Mouse (Mus musculus): ENCODE results near the gene Rbfox2. TPM values are rescaled to one million over a fixed set of nuclear protein-coding genes. Genes with fewer than 3 reads are reported as not detected.

The Rbfox2 gene
- total and polyA plus RNA-seq, 2 experiments from 2014 or later = 135 to 470 TPM

DNA sequence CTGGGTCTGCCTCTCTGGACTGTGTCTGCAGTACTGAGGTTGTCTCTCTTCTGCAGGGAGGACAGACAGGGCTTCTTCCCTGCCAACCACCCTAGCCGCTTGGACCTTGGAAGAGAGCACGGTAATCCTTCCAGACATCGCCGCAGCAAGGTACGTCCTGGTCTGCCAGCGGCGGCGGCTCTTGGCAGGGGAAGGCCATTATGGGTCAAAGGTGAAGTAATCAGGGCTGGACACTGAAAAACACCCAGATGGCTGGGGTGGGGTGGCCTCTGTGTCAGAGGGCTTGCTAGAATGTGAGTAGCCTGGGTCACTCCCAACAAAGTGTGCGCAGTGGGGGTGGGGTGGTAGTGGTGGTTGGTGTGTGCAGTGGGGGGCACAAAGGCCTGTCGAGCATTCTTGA lies 261.2 kb downstream of the Rbfox2 start:
- no peak overlapping the region for H3K4me3 ChIP-seq (ENCODE audit: low read depth, low read length)
- no peak for DNase-seq
- H3K27ac ChIP-seq (ENCODE audit: low read depth, low read length) = no peak overlapping the region
- TF ChIP-seq CTCF (IDR thresholded peaks at IDR 0.05; ENCODE audit: low read depth) = no peak
- no peaks in the 10 kb centered on the region for H3K27me3 ChIP-seq (ENCODE audit: insufficient read depth, low read length)
- no peak for ATAC-seq
- WGBS = 87% methylated on average over 10 of the region's 10 CpGs
- H3K36me3 ChIP-seq (ENCODE audit: insufficient read depth) = no peaks in the 10 kb centered on the region
- no peak overlapping the region for H3K4me2 ChIP-seq (ENCODE audit: low read depth)
- no peak overlapping the region for H3K9ac ChIP-seq
- H3K9me3 ChIP-seq (ENCODE audit: low read length) = no peaks in the 10 kb centered on the region
- H3K4me1 ChIP-seq (ENCODE audit: insufficient read depth) = no peaks in the 10 kb centered on the region

DNA sequence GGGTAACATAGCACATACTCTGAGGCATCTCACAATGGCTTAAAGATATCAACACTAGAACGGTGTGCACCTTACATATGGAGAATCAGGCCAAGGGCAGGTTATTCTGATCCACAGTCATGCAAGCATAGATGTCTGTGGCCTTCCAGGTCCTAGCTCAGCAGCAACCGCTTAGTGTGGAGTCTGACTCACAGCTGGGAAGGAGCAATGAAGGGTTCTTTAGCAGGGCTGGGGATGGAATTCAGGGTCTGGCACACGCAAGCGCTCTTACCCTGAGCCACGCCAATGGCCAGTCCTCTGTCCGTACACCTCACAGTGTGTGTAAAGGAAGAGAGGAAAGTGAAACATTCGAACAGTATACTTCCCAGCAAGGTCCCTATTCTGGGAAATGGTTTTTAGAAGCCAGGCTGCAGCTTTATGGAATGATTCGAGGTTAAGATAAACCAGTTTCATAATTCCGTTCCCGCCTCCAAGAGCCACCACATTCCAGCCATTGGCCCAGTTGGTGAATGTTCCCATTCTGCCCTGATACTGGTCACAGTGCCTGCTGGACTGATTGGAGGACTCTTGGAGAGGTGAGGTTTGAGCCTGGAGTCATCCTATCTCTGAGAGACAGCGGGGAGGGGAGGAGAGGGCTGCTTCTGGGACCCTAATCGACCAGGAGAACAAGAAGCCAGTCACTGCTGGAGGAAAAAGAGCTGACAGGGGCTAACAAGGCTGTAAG lies 262.0 kb downstream of the Rbfox2 start, which contains the start of gene Apol6:
Gene Apol6 (plus strand): TSS at position 133 of the 724 bp plus-strand sequence.
- no peaks in the 10 kb centered on the region for H3K4me1 ChIP-seq (ENCODE audit: insufficient read depth)
- 87% methylated on average over 12 of the region's 12 CpGs for WGBS
- no peaks in the 10 kb centered on the region for H3K9me3 ChIP-seq (ENCODE audit: low read length)
- ATAC-seq = no peak
- no peak within 1 kb of the TSS for H3K9ac ChIP-seq
- H3K36me3 ChIP-seq (ENCODE audit: insufficient read depth) = no peaks in the 10 kb centered on the region
- no peak within 1 kb of the TSS for H3K4me3 ChIP-seq (ENCODE audit: low read depth, low read length)
- H3K27ac ChIP-seq (ENCODE audit: low read depth, low read length) = no peak within 1 kb of the TSS
- DNase-seq = no peak
- no peaks in the 10 kb centered on the region for H3K27me3 ChIP-seq (ENCODE audit: insufficient read depth, low read length)
- TF ChIP-seq CTCF (IDR thresholded peaks at IDR 0.05; ENCODE audit: low read depth) = no peak
- no peak within 1 kb of the TSS for H3K4me2 ChIP-seq (ENCODE audit: low read depth)

DNA sequence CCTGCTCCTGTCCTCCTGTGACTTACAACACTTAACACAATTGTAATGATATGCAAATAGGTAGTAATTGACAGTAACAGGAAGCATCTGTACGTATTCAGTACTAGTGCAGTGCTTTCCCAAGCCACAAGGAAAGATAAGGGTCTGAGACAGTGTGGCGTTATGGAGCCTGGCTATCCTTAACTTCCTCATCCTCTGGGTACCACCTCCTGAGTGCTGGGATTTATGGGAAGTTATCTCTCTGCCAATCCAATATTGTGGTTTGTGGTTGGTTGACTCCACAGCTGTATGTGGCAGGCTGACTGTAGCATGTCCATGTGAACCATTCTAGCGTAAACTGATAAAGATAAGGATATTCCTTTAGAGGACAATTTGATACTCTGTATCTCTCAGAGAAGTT lies 266.0 kb downstream of the Rbfox2 start:
- Histone ChIP-seq H3K27me3 (ENCODE audit: insufficient read depth, low read length) (no peaks in the 10 kb centered on the region), H3K27ac (ENCODE audit: low read depth, low read length) (no peak overlapping the region), H3K9ac (no peak overlapping the region), H3K4me2 (ENCODE audit: low read depth) (no peak overlapping the region), H3K36me3 (ENCODE audit: insufficient read depth) (no peaks in the 10 kb centered on the region), H3K9me3 (ENCODE audit: low read length) (no peaks in the 10 kb centered on the region), H3K4me1 (ENCODE audit: insufficient read depth) (no peaks in the 10 kb centered on the region), H3K4me3 (ENCODE audit: low read depth, low read length) (no peak overlapping the region)
- ATAC-seq (no peak), DNase-seq (no peak)
- WGBS = 71% methylated on average over 3 of the region's 3 CpGs
- TF ChIP-seq CTCF (IDR thresholded peaks at IDR 0.05; ENCODE audit: low read depth) = no peak

DNA sequence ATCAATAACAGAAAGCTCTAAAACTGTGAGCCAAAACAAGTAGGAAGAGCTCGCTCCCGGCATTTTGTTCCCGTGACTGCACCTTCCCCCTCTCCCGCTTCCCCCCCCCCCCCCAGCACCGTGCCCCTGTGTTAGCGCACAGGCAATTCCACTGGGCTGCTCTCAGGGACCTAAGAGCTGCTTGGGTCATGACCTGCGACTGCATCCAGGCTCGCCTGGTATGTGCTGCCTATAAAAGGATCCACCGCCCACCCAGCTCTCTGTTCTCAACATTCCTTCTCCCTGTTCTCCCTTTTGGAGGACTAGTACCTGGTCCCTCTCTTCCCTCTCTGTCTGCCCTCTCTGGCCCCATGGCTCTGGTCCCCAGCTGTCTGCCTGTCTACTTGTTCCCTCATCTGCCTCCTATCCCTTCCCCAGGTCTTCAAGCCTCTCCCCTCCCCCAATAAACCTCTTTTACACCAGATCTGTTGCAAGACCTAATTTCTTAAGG lies 267.5 kb downstream of the Rbfox2 start:
- Histone ChIP-seq H3K36me3 (ENCODE audit: insufficient read depth) (no peaks in the 10 kb centered on the region), H3K4me3 (ENCODE audit: low read depth, low read length) (no peak overlapping the region), H3K27ac (ENCODE audit: low read depth, low read length) (no peak overlapping the region), H3K9me3 (ENCODE audit: low read length) (no peaks in the 10 kb centered on the region), H3K27me3 (ENCODE audit: insufficient read depth, low read length) (no peaks in the 10 kb centered on the region), H3K4me1 (ENCODE audit: insufficient read depth) (no peaks in the 10 kb centered on the region), H3K4me2 (ENCODE audit: low read depth) (no peak overlapping the region), H3K9ac (no peak overlapping the region)
- DNase-seq (no peak), ATAC-seq (no peak)
- no peak for TF ChIP-seq CTCF (IDR thresholded peaks at IDR 0.05; ENCODE audit: low read depth)
- 83% methylated on average over 8 of the region's 9 CpGs for WGBS

- no peak overlapping the region for H3K4me2 ChIP-seq (ENCODE audit: low read depth)
- no peak for TF ChIP-seq CTCF (IDR thresholded peaks at IDR 0.05; ENCODE audit: low read depth)
- no peaks in the 10 kb centered on the region for H3K4me1 ChIP-seq (ENCODE audit: insufficient read depth)
- ATAC-seq (peak; percentile 43), DNase-seq (peak; percentile 32)
- H3K9me3 ChIP-seq (ENCODE audit: low read length) = no peaks in the 10 kb centered on the region
- H3K27me3 ChIP-seq (ENCODE audit: insufficient read depth, low read length) = no peaks in the 10 kb centered on the region
- H3K9ac ChIP-seq = no peak overlapping the region
- no peak overlapping the region for H3K4me3 ChIP-seq (ENCODE audit: low read depth, low read length)
- 38% methylated on average over 11 of the region's 11 CpGs for WGBS
- peak overlapping the region; percentile 60 for H3K27ac ChIP-seq (ENCODE audit: low read depth, low read length)
- no peaks in the 10 kb centered on the region for H3K36me3 ChIP-seq (ENCODE audit: insufficient read depth)
Measured at GRCm38 (mm10) chr15:77037278-77038161, 269.3 kb downstream of the Rbfox2 start.

DNA sequence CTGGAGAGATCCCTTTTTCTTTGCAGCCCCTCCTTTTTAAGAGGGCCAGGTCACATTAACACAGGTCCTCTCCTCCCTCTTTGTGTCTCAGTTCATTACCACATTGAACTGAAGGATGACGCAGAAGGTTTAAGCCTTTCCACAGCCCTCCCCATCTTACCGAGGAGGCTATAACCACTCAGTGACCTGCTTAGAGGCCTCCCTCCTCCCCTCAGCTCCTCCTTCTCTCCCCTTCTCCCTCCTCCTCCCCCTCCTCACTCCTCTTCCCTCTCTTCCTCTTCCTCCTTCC lies 269.9 kb downstream of the Rbfox2 start:
- H3K27ac ChIP-seq (ENCODE audit: low read depth, low read length) = peak overlapping the region; percentile 60
- no peaks in the 10 kb centered on the region for H3K9me3 ChIP-seq (ENCODE audit: low read length)
- H3K4me3 ChIP-seq (ENCODE audit: low read depth, low read length) = no peak overlapping the region
- DNase-seq (no peak), ATAC-seq (peak; percentile 29)
- TF ChIP-seq CTCF (IDR thresholded peaks at IDR 0.05; ENCODE audit: low read depth) = no peak
- no peaks in the 10 kb centered on the region for H3K4me1 ChIP-seq (ENCODE audit: insufficient read depth)
- no peaks in the 10 kb centered on the region for H3K27me3 ChIP-seq (ENCODE audit: insufficient read depth, low read length)
- H3K9ac ChIP-seq = no peak overlapping the region
- no peaks in the 10 kb centered on the region for H3K36me3 ChIP-seq (ENCODE audit: insufficient read depth)
- H3K4me2 ChIP-seq (ENCODE audit: low read depth) = no peak overlapping the region
- 46% methylated on average over 2 of the region's 2 CpGs for WGBS
